Mouse (Mus musculus) G1E (cell line): ENCODE measurements around the gene AI467606.

Experiments used
- CTCF ChIP-seq: IDR thresholded peaks from 2 replicates; pipeline ENCODE4 v1.5.1; 2012; ENCODE audit warnings: low read depth, low read length, inconsistent platforms, mixed read lengths
- GATA1 ChIP-seq: IDR thresholded peaks from 2 replicates; pipeline ENCODE4 v1.6.1; 2012; ENCODE audit warnings: borderline replicate concordance, low read length, inconsistent platforms, mixed read lengths
- GATA2 ChIP-seq: IDR thresholded peaks from 2 replicates; pipeline ENCODE4 v1.6.1; 2012; ENCODE audit warnings: low read depth, low read length, inconsistent platforms, borderline replicate concordance
- TAL1 ChIP-seq: conservative IDR thresholded peaks from 2 replicates; pipeline ENCODE4 v1.6.1; 2012; ENCODE audit warnings: low read depth, low read length, inconsistent platforms, mixed read lengths

GRCm38 (mm10) chr7:127133125-127133524, 42.0 kb downstream of the AI467606 start:
- TF ChIP-seq CTCF = no peak
- TF ChIP-seq GATA1 = no peak
- TF ChIP-seq GATA2 = no peak
- TF ChIP-seq TAL1 = no peak
